8 mouse cellular contexts compared by ENCODE assay signal in the genomic region with DNA sequence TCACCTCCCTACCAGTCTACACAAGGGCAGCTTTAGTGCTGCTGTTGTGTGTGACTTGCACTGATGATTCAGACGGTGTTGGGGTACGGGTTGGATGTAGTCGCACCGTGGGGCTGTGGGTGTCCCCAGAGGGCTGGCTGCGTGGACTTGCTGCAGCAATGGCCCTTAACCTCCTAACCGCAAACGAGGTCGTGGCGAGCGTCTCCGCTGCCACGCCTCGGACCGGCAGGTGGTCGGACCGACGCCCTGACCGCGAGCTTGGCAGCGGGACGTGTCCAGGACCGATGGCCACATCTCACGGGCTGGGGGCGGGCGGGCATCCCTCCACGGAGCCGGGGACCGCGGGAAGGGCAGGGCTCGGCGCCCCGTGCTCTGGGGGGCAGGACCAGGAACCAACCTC. TPM values are rescaled to one million over a fixed set of nuclear protein-coding genes. Genes with fewer than 3 reads are reported as not detected.
DNase-seq lines count a peak whose midpoint lies in the region; ATAC-seq and TF ChIP-seq lines count a peak whose summit lies in the region.

No protein-coding gene starts in this region.

- peak overlapping the region; percentile 89 to 95 (median 93) for H3K4me3 ChIP-seq in CH12.LX (replicated peaks in 1 of 3; ENCODE audit: low read depth in 2 of 3, low read length in 2 of 3, poor library complexity in 1 of 3)
- H3K4me3 ChIP-seq in kidney, embryonic 16.5 days (ENCODE audit: low read length): peak overlapping the region; percentile 87

- no peak for TF ChIP-seq EP300 in CH12.LX (IDR thresholded peaks at IDR 0.05; ENCODE audit: low read length)

- H3K9ac ChIP-seq in CH12.LX (ENCODE audit: insufficient read depth, low read depth): peak overlapping the region; percentile 68
- peak overlapping the region; percentile 83 for H3K9ac ChIP-seq in kidney, embryonic 16.5 days (replicated peaks; ENCODE audit: low read length)

- 0% methylated on average over 31 of the region's 32 CpGs for WGBS in kidney, embryonic 16.5 days

- ATAC-seq in kidney, embryonic 16.5 days (ENCODE audit: low FRiP score, low TSS enrichment): peak; percentile 75

- dilution Hi-C loops in CH12.LX (cut with MboI; ENCODE audit: extremely low pct_ligation_motif_present, extremely low pct_unique_long_range_greater_than_20kb, low sequenced_read_pairs): loop anchor here (25.0 kb wide), 1 partner anchor 88 kb away; no protein-coding TSS in a partner anchor

- TF ChIP-seq RAD21 in CH12.LX (IDR thresholded peaks at IDR 0.05; ENCODE audit: low read depth, low read length): no peak

- TF ChIP-seq CTCF in CH12.LX (conservative IDR thresholded peaks at IDR 0.05 in 1 of 2, IDR thresholded peaks at IDR 0.05 in 1 of 2; ENCODE audit: low read depth in 2 of 2, low read length in 2 of 2): no peak

- peak overlapping the region; percentile 58 for H3K27ac ChIP-seq in CH12.LX (ENCODE audit: insufficient read depth, low read depth)
- peak overlapping the region; percentile 90 for H3K27ac ChIP-seq in kidney, embryonic 16.5 days (ENCODE audit: low read length)

- H3K9me3 ChIP-seq in CH12.LX (replicated peaks; ENCODE audit: low read length): peaks cover 4% of the 10 kb centered on the region
- H3K9me3 ChIP-seq in kidney, embryonic 16.5 days (ENCODE audit: low read length): peaks cover 5% of the 10 kb centered on the region; the same call in 1 of the 2 replicates

- peaks cover 0 to 13% of the 10 kb centered on the region in 2 experiments; a peak in 2 of 4 replicates for H3K4me1 ChIP-seq in CH12.LX (ENCODE audit: control insufficient read depth in 1 of 2, insufficient read depth in 2 of 2)
- no peaks in the 10 kb centered on the region for H3K4me1 ChIP-seq in kidney, embryonic 16.5 days (ENCODE audit: insufficient read depth, low read length)

- DNase-seq in kidney, adult 11 months: peak; percentile 46
- no peak for DNase-seq in kidney, adult 18-20 months
- peak; percentile 33 for DNase-seq in CH12.LX (ENCODE audit: extremely low read depth)
- peak; percentile 87 for DNase-seq in cerebellum, adult 11-12 months
- peak; percentile 25 to 29 for DNase-seq in frontal cortex, postnatal 14 days (ENCODE audit: low spot score in 2 of 2)
- DNase-seq in lung, postnatal 36 days: peak; percentile 31
- peak; percentile 18 for DNase-seq in skeletal muscle tissue, adult 2 months (ENCODE audit: low read depth, low spot score)

- no peaks in the 10 kb centered on the region; the same call in 1 of the 2 replicates for H3K79me2 ChIP-seq in CH12.LX (replicated peaks; ENCODE audit: control insufficient read depth, extremely low read depth, insufficient read depth, poor library complexity, severe bottlenecking)

- no peaks in the 10 kb centered on the region for H3K27me3 ChIP-seq in CH12.LX (replicated peaks)
- no peaks in the 10 kb centered on the region for H3K27me3 ChIP-seq in kidney, embryonic 16.5 days (ENCODE audit: insufficient read depth, low read length)

- in situ Hi-C loops in CH12.LX (cut with MboI; ENCODE audit: low pct_ligation_motif_present, low pct_unique_long_range_greater_than_20kb, low sequenced_read_pairs): no loop called here

- peaks cover 8 to 34% of the 10 kb centered on the region in 2 experiments for H3K36me3 ChIP-seq in CH12.LX (replicated peaks in 1 of 2; ENCODE audit: control insufficient read depth in 1 of 2, insufficient read depth in 1 of 2, low read length in 1 of 2)
- peaks cover 8% of the 10 kb centered on the region; the same call in 1 of the 2 replicates for H3K36me3 ChIP-seq in kidney, embryonic 16.5 days (ENCODE audit: insufficient read depth, low read length)

- no peak for TF ChIP-seq POLR2A in CH12.LX (IDR thresholded peaks at IDR 0.05; ENCODE audit: low read depth, low read length)

- peak overlapping the region; percentile 35 for H3K4me2 ChIP-seq in CH12.LX (ENCODE audit: insufficient read depth, low read depth, poor library complexity, severe bottlenecking)
- peak overlapping the region; percentile 83 for H3K4me2 ChIP-seq in kidney, embryonic 16.5 days (replicated peaks; ENCODE audit: low read depth, low read length)

TF ChIP-seq in CH12.LX, 34 proteins besides CTCF, POLR2A, EP300 and RAD21:
- TF ChIP-seq MEF2A (IDR thresholded peaks at IDR 0.05; ENCODE audit: borderline replicate concordance, low read depth, low read length): no peak
- no peak for TF ChIP-seq IRF4 (IDR thresholded peaks at IDR 0.05; ENCODE audit: low read depth, low read length)
- TF ChIP-seq JUN (IDR thresholded peaks at IDR 0.05; ENCODE audit: insufficient read depth, low read depth, low read length): no peak
- TF ChIP-seq POLR2AphosphoS2 (IDR thresholded peaks at IDR 0.05; ENCODE audit: low read depth, low read length): no peak
- TF ChIP-seq MAX (IDR thresholded peaks at IDR 0.05; ENCODE audit: low read length): no peak
- TF ChIP-seq ELF1 (IDR thresholded peaks at IDR 0.05; ENCODE audit: low read depth, low read length): no peak
- no peak for TF ChIP-seq ZMIZ1 (IDR thresholded peaks at IDR 0.05; ENCODE audit: low read depth, low read length)
- TF ChIP-seq NELFE (IDR thresholded peaks at IDR 0.05; ENCODE audit: low read depth, low read length): no peak
- no peak for TF ChIP-seq SIN3A (IDR thresholded peaks at IDR 0.05; ENCODE audit: low read length)
- TF ChIP-seq USF2 (conservative IDR thresholded peaks at IDR 0.05; ENCODE audit: low read depth, low read length): no peak
- no peak for TF ChIP-seq CHD1 (IDR thresholded peaks at IDR 0.05; ENCODE audit: low read depth, low read length)
- no peak for TF ChIP-seq JUND (conservative IDR thresholded peaks at IDR 0.05; ENCODE audit: low read depth, low read length)
- TF ChIP-seq HCFC1 (IDR thresholded peaks at IDR 0.05; ENCODE audit: low read depth, low read length): no peak
- no peak for TF ChIP-seq MAFK (IDR thresholded peaks at IDR 0.05; ENCODE audit: insufficient replicate concordance, low read length)
- no peak for TF ChIP-seq UBTF (IDR thresholded peaks at IDR 0.05; ENCODE audit: low read depth, low read length)
- TF ChIP-seq ZC3H11A (IDR thresholded peaks at IDR 0.05; ENCODE audit: low read depth, low read length): no peak
- no peak for TF ChIP-seq MXI1 (IDR thresholded peaks at IDR 0.05; ENCODE audit: low read depth, low read length)
- TF ChIP-seq MAZ (IDR thresholded peaks at IDR 0.05; ENCODE audit: low read depth, low read length): no peak
- TF ChIP-seq CHD2 (IDR thresholded peaks at IDR 0.05; ENCODE audit: low read length): no peak

RNA-seq across cellular contexts. Expression of a gene that starts 0.7 kb away (rescaled TPM):
- total RNA-seq in CH12.LX (2012; rRNA removed) (17.8 and 19.7 TPM in 2 replicates), CH12.LX (2014; rRNA removed) (19.1 and 20.8 TPM in 2 replicates)
- 22.3 and 22.9 TPM in 2 replicates for polyA plus RNA-seq in CH12.LX (2012; ENCODE audit: insufficient read length, low read depth)
- 35.3 and 40.3 TPM in 2 replicates for polyA plus RNA-seq in kidney, embryonic 16.5 days (2015; fragmentation: Nextera tagmentation; extraction: Ambion mirVana)
